Mouse (Mus musculus): ENCODE results near the gene Xpnpep1.

Gene Xpnpep1

DNA sequence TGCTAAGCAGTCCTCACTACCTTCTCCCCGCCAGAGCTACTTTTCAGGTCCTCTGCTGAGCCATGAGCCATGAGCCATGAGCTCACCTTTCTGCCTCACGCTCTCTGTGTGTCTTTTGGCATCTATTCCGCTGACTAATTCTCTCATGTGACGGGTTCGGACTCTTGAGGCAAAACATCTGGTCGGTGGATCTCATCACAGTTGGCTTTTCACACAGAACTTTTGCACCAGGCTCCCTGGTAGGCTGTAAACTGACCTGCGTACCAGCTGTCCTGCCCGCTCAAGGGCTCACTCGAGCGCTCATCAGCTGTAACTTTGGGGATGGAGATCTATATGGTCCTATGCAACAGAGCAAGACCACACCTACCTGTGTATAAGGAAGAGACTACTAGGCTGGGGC lies 26.9 kb upstream of the Xpnpep1 start:
- in situ Hi-C loops (cut with MboI, MseI): no loop called here

DNA sequence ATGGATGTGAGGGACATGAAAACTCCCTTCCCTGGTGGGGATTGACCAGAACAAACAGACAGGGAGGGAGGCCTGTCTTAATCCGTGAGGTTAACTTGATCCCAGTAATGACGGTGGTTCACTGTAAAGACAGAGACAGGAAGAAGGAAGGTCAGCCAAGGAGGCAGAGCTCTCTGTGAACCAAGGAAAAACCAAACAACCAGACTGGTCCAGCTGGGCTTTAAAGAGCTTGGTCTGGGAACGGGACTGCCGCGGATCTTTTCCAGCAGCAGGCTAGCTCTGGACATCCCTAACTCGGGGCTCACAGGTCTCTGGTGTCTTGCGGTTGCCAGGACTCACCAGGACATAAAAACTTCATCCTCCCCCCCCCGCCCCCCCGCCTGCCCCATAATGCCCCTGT lies 26.5 kb upstream of the Xpnpep1 start:
- in situ Hi-C loops (cut with MboI, MseI): no loop called here

DNA sequence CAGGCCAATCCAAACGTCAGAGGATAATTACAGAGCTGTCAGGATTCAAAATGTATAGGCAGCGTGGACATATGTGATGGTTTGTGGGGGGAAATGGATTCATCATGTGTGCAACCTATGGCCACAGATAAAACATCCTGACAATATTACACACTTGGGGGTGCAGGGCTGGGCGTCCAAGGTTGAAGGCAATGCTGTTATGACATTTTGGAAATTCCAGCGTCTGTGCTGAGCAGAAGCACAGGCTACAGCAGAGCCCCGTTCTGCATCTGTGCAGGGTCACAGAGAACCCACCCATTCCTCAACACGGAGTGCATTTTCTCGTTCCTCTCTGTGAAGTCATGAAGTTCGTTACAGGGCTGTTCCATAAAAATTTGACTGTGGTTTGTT lies 25.0 kb upstream of the Xpnpep1 start:
- in situ Hi-C loops (cut with MboI, MseI): loop anchor here in 1 of 2 experiments (5.0 kb wide), 1 partner anchor 62 kb away; no protein-coding TSS in a partner anchor

DNA sequence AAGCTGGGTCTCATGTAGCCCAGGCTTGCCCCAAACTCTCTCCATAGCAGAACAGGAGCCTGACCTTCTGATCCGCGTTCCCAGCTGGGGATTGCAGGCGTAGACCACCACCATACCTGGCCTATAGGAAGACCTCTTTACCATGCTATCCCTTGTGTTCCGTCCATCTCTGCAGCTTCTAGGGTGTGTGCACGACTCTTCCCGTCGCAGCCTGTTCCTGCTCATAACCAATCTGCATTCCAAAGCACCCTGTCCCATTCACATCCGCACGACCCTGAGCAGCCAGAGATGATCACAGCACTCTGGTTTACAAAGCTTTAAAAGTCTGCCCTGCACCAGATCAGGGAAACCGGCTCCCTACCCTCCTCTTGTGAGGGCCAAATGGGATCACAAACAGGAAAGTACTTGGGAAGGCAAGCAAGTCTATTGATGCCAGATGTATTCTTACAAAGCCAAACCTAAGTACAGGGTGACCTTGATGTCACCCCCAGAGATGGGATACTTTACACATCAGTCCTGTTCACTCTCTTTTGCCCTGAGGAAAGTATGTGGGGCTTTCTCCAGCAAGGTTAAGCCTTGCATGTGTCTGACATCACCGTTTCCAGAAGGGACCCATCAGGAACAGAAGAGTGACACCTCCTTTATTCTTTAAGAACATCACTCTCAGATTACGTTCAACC lies 24.4 kb upstream of the Xpnpep1 start:
- in situ Hi-C loops (cut with MboI, MseI): loop anchor here in 1 of 2 experiments (5.0 kb wide), 1 partner anchor 63 kb away; no protein-coding TSS in a partner anchor

DNA sequence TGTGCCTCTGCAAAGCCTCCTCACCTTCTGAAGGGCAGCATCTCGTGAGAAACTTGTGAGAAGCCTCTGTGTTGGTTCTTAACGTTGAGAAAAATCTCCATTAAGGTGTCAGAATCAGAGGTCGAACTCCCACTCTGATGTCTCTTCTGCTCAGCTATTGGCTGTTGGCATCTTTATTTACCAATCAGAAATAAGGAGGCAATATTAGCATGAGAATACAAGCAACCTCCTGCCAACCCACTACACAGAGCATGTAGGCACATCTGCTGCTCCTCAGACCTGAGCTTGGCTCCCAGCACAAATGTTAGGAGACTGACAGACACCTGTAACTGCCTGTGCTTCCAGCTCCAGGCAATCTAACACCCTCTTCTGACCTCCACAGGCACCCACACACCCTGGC lies 22.0 kb upstream of the Xpnpep1 start:
- in situ Hi-C loops (cut with MboI, MseI): loop anchor here in 1 of 2 experiments (5.0 kb wide), 1 partner anchor 65 kb away; no protein-coding TSS in a partner anchor

DNA sequence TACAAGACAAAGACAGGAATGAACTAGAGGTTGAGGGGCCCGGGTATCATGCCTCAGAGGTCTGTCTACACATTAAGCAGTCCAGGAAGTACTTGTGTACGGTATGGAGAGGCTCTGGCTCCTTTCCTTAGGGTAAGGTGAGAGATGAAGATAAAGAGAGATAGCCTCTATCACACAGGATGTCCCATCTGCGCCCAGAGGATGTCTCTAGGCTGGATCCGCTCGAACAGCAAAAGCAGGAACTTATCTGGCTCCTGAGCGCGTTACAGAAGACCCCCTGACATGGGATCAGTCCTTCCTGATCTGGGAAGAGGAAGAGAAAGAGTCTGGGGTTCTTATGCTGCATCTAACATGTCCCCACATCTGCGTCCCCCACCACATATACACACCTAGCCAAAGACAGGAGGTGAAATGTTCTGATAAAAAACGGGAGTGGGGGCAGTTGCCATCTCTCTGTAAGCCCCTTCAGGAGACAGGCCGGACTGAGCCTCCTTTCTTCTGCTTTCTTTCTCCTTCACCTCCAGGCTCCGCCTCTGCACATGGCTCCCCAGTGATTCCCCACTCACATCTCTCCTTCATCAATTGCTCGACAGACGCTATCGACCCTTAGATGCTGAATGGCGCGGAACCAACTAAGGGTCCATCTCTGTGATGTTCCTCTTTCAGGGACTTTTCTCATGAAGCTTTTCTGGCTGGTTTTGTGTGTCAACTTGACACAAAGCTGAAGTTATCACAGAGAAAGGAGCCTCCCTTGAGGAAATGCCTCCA lies 19.5 kb upstream of the Xpnpep1 start:
- in situ Hi-C loops (cut with MboI, MseI): loop anchor here in 1 of 2 experiments (5.0 kb wide), 1 partner anchor 68 kb away; no protein-coding TSS in a partner anchor

DNA sequence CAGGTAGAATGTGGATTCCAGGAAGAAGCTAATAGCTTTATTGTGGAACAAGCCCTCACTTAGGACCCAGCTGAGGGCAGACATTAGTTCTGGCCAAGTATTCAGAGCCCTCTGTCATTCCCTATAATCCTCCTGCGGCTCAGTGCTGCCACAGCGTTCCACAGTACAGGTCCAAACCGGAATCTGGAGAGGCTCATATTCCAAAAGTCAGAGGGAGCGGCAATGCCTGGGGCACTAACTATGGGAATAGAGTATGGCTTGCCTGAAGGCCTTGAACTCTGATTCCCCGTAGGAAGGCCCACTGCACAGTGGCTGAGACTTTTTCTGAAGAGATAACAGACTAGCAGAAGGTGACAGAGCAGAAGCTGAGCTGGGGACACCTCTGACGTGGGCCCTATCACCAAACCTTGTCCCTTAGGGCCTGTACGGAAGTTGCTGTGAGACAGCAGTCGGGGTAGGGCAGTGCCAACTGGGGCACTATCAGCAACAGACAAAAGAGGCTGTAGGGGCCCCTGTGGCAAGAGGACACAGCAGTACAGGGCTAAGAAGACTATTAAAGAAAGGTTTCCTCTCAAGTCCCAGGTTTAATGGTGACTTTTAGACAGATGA lies 18.8 kb upstream of the Xpnpep1 start:
- in situ Hi-C loops (cut with MboI, MseI): no loop called here

DNA sequence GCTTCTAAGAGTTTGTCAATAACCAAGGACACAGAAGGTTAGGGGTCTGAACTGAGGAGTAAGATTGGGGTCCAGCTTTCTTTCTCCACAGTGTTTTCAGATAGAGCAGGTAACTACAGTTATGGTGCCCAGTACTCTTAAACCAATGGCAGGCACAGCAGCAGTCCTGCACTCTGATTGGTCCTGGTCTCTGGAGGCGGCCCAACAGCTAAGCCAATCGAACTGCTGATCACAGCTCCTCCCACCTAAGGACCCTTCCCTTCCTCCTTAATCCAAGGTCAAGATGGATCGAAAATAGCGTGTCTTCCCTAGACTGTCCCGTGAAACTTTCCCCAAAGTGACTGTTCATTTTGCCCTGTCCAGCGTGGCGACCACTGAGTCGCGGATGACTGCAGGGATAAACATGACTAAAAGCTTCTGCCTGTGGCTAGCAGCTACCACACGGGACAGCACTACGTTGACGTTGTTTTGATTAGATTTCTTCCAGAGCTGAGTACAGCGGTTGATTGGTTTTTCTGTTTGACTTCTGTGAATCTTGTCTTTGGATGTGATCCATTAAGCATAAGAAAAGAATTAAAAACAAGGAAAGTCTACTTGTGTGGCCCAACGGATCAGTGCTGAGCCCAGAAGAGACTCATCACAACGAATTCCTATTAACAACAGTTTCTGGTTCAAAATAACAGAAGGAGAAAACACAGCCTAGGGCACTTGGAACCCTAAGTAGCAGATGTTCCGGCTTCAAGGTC lies 18.1 kb upstream of the Xpnpep1 start:
- in situ Hi-C loops (cut with MboI, MseI): no loop called here

DNA sequence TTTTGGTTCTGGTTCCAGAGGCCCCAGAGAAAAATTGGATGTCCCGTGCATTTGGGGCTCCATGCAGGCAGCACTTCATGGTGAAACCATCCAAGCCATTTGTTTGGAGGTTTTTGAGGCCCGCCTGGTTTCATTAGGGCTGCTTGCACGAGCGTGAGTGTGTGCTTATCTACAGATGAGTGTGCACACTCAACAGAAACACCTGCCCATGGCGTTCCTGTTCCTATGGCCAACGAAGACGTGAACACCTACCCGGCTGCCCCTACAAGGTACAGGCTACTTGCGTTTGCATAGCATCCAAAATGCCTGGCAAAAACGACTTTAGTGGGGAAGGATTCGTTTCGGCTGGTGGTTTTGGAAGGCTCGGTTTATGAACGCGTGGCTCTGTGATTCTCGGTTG lies 13.3 kb upstream of the Xpnpep1 start:
- in situ Hi-C loops (cut with MboI, MseI): no loop called here

DNA sequence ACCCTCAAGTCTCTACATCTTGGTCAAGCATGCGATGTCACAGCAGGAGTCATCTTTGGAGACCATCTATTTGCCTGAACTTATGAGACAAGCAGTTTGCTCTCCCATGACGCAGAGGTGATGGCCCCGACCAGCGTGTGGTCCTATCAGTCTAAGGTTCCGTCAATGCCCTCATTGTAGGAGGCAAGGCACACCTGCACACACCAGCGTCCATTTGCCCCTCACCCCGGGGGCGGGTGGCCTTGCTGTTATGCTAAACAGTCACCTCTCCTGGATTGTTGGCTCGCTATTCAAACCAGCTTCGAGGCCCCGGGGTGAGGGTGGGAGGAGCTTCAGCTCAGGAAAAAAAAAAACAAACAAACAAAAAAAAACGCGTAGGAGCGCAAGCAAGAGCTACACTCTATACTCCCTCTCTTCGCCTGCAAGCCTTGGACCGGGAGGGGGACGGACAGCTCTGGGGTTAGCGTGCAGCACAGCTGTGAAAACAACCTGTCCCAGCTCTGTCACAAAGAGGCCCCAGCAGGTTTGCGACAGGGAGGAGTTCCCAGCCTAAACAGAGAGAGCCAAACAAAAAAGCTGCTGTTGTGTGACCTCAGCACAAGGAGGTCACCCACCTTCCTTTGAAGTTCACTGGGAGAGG lies 12.1 kb upstream of the Xpnpep1 start:
- in situ Hi-C loops (cut with MboI, MseI): no loop called here

DNA sequence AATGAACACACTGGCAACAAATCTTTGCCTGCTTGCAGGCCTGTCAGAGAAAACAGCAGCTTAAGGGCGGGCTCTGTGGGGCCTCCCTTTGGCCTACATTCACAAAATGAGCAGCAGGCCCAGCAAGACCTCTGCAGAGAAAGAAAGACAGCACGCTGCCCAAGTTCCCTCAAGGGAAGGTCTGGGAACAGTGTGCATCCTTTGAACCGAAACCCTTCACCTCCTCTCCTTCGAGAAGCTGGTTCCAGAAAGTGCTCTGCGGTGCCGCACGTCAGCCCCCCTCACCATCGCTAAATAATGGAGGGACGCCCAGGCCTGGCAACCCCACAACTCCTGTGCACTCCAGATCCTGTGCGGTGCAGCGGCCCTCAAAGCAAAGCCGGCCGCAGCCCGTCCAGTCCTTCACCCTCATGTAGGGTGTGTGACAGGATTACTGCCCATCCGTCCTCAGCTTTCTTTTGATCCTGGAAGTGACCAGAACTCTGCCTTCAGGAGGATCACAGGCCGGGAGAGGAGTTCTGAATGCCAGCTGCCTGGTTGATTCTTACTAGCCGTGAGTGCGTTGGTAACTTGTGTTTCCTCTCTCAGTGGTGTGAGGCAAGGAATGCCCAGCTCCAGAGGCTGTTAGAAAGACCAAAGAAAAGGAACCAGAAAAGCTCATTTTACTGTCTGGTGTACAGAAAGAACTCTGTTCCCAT lies 11.4 kb upstream of the Xpnpep1 start:
- in situ Hi-C loops (cut with MboI, MseI): no loop called here

DNA sequence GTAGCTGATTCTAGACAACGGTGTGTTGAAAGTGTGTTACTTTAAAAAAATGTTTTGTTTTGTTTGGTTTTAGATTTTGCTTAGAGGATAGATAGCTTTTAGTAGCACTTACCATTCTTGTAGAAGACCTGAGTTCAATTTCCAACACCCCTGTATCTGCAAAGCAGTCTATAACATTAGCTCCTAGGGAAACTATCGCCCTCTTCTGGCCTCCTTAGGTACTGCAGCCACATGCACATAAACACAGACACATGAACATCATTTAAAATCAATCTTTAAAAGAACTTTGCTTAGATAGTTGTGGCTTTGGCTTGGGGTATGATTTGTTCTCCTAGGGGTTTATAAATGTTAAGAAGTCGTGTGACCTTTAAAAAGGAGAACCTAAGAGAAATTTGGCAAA lies 10.1 kb upstream of the Xpnpep1 start:
- in situ Hi-C loops (cut with MboI, MseI): no loop called here

DNA sequence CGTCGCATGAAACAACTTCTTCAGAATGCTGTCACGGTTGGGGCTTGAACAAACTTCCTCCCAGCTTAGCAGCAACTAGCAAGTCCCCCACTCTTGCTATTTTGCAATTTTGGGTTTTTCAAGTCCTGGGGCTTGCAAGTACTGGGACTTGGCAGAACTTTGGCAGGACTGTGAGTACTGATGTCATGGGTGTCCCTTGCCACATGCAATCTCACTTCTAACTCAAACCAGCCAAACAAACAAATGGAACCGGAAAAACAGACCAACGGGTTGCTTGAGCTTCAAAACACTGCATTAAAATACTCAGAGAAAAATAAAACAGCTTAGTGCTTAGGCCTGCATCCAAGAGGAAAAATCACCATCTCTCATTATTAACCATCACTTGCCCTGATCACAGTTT lies 7.2 kb upstream of the Xpnpep1 start:
- in situ Hi-C loops (cut with MboI, MseI): no loop called here

DNA sequence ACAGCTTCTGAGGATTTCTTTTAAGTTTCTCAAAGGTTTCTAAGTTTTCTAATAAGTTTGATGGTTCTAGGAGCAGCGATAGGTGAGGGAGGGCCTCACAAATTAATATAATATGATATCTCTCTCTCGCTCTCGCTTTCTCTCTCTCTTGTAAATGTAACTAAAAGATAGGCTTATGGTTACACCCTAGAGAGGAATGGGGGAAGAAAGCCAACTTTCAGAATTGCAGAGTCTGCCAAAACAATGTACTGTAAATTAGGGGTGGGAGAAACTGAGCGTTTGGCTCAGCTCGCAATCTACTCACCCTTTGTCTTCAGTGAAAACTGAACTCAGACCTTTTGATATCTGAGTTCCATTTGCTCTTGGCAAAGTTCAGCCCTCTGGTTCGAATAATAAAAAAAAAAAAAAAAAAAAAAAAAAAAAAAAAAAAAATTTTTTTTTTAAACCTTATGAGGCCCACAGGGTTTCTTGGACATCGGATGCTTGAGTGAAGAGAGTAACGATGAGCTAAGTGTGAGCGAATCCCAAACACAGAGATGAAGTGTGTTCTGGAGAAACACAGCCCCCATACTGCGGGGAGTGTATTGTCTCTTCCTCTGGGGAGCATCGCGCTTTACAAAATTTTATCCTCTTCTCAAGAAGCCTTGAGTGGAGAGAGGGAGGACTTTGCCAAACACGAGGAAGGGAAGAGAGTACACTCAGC lies 3.6 kb upstream of the Xpnpep1 start:
- in situ Hi-C loops (cut with MboI, MseI): loop anchor here in 1 of 2 experiments (5.0 kb wide), 1 partner anchor 99 kb away; the partner anchor contains the start of gene Add3

DNA sequence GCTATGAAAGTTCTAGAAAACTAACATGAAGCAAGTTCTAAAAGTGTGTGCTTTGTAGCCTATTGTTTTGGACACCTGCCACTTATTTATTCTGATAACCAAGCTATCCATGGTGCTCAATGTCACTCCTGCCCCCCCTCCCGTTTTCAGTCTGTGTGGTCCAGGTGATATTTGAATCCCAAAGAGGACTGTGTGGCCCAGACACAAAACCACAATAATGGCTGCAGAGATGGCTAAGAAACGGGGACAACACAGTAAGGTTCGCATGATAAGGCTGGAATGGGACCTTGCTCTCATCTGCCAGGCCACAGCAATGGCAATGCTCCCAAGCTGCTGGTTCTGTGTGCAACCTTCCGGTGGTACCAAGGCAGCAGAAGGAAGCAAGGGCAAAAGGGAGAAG lies 1.6 kb upstream of the Xpnpep1 start:
- in situ Hi-C loops (cut with MboI, MseI): loop anchor here in 1 of 2 experiments (5.0 kb wide), 1 partner anchor 101 kb away; the partner anchor contains the start of gene Add3

DNA sequence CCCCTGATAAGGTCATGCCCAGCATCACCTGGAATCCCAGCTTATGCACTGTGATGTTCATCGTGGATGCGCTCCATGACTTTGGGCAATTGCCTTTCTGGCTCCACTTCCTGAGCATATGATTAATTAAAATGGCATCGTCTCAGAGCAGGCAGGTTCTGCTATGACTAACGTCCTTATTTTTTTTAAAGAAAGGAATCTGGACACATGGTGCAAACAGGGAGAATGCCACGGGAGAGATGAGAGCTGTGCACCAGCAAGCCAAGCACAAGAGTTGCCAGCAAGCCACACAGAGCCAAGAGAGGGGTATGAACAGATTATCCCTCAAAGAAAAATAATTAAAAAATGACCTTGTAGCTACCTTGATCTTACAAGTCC lies 1.1 kb upstream of the Xpnpep1 start:
- in situ Hi-C loops (cut with MboI, MseI): loop anchor here in 1 of 2 experiments (5.0 kb wide), 1 partner anchor 101 kb away; the partner anchor contains the start of gene Add3

DNA sequence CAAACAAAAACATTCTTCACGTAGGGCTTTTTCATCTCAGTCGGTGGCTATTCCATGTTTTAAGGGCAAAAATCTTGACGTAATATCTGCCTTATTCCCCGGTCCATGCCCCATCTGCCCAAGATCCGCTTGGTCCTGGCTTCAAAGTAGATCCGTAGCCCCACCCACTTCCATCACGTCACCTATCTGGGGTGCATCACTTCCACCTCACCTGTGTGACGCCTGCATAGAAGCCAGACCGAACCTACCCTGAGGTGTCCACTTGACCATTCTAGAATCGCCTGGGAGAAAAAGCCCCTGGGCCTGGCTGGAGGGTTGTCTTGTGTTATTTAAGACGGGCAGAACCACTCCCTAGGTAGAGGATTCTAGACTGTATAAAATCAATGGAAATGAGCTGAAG lies 924 bp downstream of the Xpnpep1 start:
- in situ Hi-C loops (cut with MboI, MseI): no loop called here

DNA sequence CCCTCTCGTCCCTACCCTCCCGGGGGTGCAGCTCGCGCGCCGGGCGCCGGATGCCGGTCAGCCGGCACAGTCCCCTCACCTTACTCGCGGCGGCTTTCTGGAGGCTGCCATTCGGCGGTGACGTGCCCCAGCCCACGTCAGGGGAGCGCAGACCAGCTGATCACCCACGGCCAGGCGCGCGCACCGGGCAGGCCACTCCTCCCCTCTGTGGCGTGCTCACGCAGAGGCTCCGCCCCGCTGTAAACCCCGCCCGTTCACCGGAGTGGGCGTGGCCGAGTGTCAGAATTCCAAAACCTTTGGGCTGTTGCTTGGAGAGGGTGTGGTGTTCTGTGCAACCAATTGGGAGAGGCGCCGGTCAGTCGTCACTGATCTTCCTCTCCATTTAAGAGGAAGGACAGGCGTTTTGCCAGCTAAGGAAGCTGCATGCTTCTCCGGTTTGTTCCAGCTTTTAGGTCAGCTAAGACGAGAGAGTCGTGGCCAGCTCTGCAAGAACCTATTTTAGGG lies 1.5 kb downstream of the Xpnpep1 start:
- in situ Hi-C loops (cut with MboI, MseI): no loop called here

DNA sequence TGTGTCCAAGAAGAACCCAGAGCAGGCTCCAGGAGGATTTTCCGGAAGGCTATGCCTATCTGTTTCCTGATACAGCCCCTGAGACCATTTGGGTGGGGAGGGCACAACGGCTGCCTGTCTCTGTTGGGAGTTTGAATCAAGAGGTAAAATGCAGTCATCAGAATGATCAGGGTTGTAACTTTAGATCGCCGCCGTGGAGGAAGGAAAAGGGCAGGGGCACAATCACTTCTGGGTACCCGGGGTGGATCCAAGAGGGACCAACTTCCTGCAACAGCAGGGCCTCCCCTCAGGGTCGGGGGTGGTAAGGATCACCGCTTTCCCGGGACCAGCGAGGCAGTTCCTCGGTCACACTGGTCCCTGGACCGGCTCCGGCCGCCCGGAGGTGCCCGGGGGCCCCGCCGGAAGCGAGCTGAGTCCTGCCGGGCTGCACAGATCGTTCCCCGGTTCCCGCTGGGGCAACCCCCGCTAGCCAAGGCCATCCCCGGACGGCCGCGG lies 2.0 kb downstream of the Xpnpep1 start:
- in situ Hi-C loops (cut with MboI, MseI): no loop called here

Measured in T-helper 17 cell (primary cell).